Mouse (Mus musculus) liver, embryonic 14.5 days (tissue): ENCODE data around the gene Rbpjl. TPM values are rescaled to one million over a fixed set of nuclear protein-coding genes. Genes with fewer than 3 reads are reported as not detected.

Experiments used
- ATAC-seq: fragments of 200-750 bp; cut with Nextera tagmentation; 2 replicates; pipeline ENCODE4 v1.8.0; 2017; ENCODE audit warnings: moderate number of reproducible peaks, mild to moderate bottlenecking, moderate library complexity; ENCODE audit not compliant: insufficient read depth
- DNase-seq, 3 experiments: peaks; one replicate each; pipeline ENCODE4 v3.0.0-alpha.2; 2012 to 2013; ENCODE audit warnings: low read depth in 3 of 3, low spot score in 3 of 3
- H3K27ac ChIP-seq: fragments of 300-500 bp; sonication (generic); 2 replicates; pipeline ENCODE4 v1.5.1; 2014; ENCODE audit warnings: moderate library complexity, mild to moderate bottlenecking, control low read depth, inconsistent platforms
- H3K27me3 ChIP-seq: fragments of 300-500 bp; sonication (generic); 2 replicates; pipeline ENCODE4 v1.6.1; 2014; ENCODE audit warnings: mild to moderate bottlenecking, low read length, moderate library complexity; ENCODE audit not compliant: control insufficient read depth, insufficient read depth
- H3K36me3 ChIP-seq: fragments of 300-500 bp; sonication (generic); replicated peaks from 2 replicates; pipeline ENCODE4 v1.6.1; 2014; ENCODE audit warnings: low read depth; ENCODE audit not compliant: control insufficient read depth, insufficient read depth
- H3K4me1 ChIP-seq, 2 experiments: fragments of 200-500 bp in 1 of 2; fragments of 300-500 bp in 1 of 2; sonication (generic) in 1 of 2; replicated peaks; 2 replicates each; pipeline ENCODE4 v1.6.1; 2012 to 2014; ENCODE audit warnings: antibody characterized with exemption in 1 of 2, inconsistent platforms in 1 of 2, low read length in 1 of 2; ENCODE audit not compliant: control insufficient read depth in 2 of 2, insufficient read depth in 2 of 2
- H3K4me2 ChIP-seq: fragments of 300-500 bp; sonication (generic); 2 replicates; pipeline ENCODE4 v1.6.1; 2014; ENCODE audit warnings: low read depth, mild to moderate bottlenecking, control low read depth, moderate library complexity
- H3K4me3 ChIP-seq, 2 experiments: fragments of 200-500 bp in 1 of 2; fragments of 300-500 bp in 1 of 2; sonication (generic) in 1 of 2; 2 replicates each; pipeline ENCODE4 v1.5.1; 2012 to 2014; ENCODE audit warnings: low read depth in 2 of 2, low read length in 2 of 2, mild to moderate bottlenecking in 2 of 2, control low read depth in 1 of 2, inconsistent platforms in 1 of 2, moderate library complexity in 1 of 2; ENCODE audit not compliant: insufficient read depth in 1 of 2
- H3K9ac ChIP-seq: fragments of 300-500 bp; sonication (generic); replicated peaks from 2 replicates; pipeline ENCODE4 v1.6.1; 2014; ENCODE audit warnings: mild to moderate bottlenecking, control low read depth, moderate library complexity
- H3K9me3 ChIP-seq: fragments of 300-500 bp; sonication (generic); 2 replicates; pipeline ENCODE4 v1.6.1; 2016; ENCODE audit warnings: low read length, mixed read lengths; ENCODE audit not compliant: control insufficient read depth
- CTCF ChIP-seq: IDR thresholded peaks from 2 replicates; pipeline ENCODE4 v1.5.1; 2016; ENCODE audit warnings: antibody characterized with exemption, low read depth, control low read depth
- EP300 ChIP-seq: IDR thresholded peaks from 2 replicates; pipeline ENCODE4 v1.6.1; 2016; ENCODE audit warnings: antibody characterized with exemption, low read depth
- WGBS: fragments of 180-500 bp; shearing (Covaris S2); extraction: QIAGEN DNeasy Blood & Tissue Kit; methylation state at CpG from one replicate; pipeline ENCODE4 v1.1.7; 2014; ENCODE audit not compliant: insufficient replicate concordance; 5-methylcytosine and 5-hydroxymethylcytosine counted together
- polyA plus RNA-seq, 2 experiments: library from polyadenylated mRNA; depleted of rRNA in 1 of 2; stranded (reverse) in 1 of 2; unstranded in 1 of 2; fragments of >200 nt; fragmentation: Nextera tagmentation in 1 of 2; extraction: Ambion mirVana in 1 of 2; gene quantifications; 2 replicates each; pipeline versions ENCODE4 v1.2.1 to v1.2.3; 2012 to 2014

The Rbpjl gene
- polyA plus RNA-seq, 2 experiments = 0.05 to 0.06 TPM

- TF ChIP-seq CTCF (no peak), EP300 (no peak)
- no peak overlapping the region for H3K9ac ChIP-seq
- H3K27ac ChIP-seq = no peak overlapping the region
- 0 out of 4 replicates have a peak, but pooled peaks cover 0 to 3% of the 10 kb centered on the region in 2 experiments for H3K4me1 ChIP-seq
- H3K27me3 ChIP-seq = no peaks in the 10 kb centered on the region
- H3K4me3 ChIP-seq = no peak overlapping the region
- H3K4me2 ChIP-seq = no peak overlapping the region
- WGBS = 21% methylated on average over 12 of the region's 12 CpGs
- no peaks in the 10 kb centered on the region for H3K36me3 ChIP-seq
- ATAC-seq (no peak), DNase-seq (no peak)
- no peaks in the 10 kb centered on the region for H3K9me3 ChIP-seq
Observed at GRCm38 (mm10) chr2:164426121-164426520, 23.2 kb downstream of the Rbpjl start.

- Histone ChIP-seq H3K9me3 (no peaks in the 10 kb centered on the region), H3K9ac (no peak overlapping the region), H3K36me3 (no peaks in the 10 kb centered on the region), H3K27me3 (no peaks in the 10 kb centered on the region), H3K27ac (no peak overlapping the region), H3K4me1 (peaks cover 0 to 3% of the 10 kb centered on the region in 2 experiments; a peak in 1 of 4 replicates), H3K4me2 (no peak overlapping the region), H3K4me3 (no peak overlapping the region)
- DNase-seq = no peak
- 40% methylated on average over 5 of the region's 5 CpGs for WGBS
- ATAC-seq = no peak
- TF ChIP-seq EP300 = no peak
- no peak for TF ChIP-seq CTCF
Observed at GRCm38 (mm10) chr2:164426952-164427351, 24.0 kb downstream of the Rbpjl start.

DNA sequence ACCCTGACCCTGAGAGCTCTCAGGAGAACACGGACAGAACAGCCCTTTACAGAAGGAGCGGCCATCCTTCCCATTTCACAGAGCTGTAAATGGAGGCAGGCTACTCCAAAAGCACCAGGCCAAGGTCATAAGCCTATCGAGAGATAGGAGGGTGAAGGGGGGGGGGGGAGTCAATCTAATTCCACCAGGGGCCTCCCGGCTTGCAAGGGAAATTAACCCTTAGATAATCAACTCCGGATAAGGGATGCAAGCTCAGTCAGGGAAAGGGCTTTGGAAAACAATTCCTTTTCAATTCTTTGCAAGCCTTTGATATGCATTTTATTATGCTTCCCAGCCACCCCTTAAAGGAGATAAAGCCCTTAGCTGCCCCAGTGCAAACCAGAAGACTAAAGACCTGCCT, 25.5 kb downstream of the Rbpjl start:
- H3K9me3 ChIP-seq = no peaks in the 10 kb centered on the region
- H3K36me3 ChIP-seq = no peaks in the 10 kb centered on the region
- H3K4me3 ChIP-seq = no peak overlapping the region
- no peaks in the 10 kb centered on the region for H3K27me3 ChIP-seq
- no peak overlapping the region for H3K27ac ChIP-seq
- WGBS = 30% methylated on average over 5 of the region's 5 CpGs
- no peak for TF ChIP-seq EP300
- no peak for TF ChIP-seq CTCF
- no peak overlapping the region for H3K9ac ChIP-seq
- H3K4me2 ChIP-seq = no peak overlapping the region
- ATAC-seq = no peak
- DNase-seq = no peak
- peaks cover 0 to 6% of the 10 kb centered on the region in 2 experiments; a peak in 2 of 4 replicates for H3K4me1 ChIP-seq

GRCm38 (mm10) chr2:164429881-164430615, 27.1 kb downstream of the Rbpjl start:
- Histone ChIP-seq H3K9ac (no peak overlapping the region), H3K4me2 (no peak overlapping the region), H3K36me3 (no peaks in the 10 kb centered on the region), H3K4me1 (peaks cover 0 to 12% of the 10 kb centered on the region in 2 experiments; a peak in 2 of 4 replicates), H3K4me3 (no peak overlapping the region), H3K9me3 (no peaks in the 10 kb centered on the region), H3K27me3 (no peaks in the 10 kb centered on the region), H3K27ac (no peak overlapping the region)
- TF ChIP-seq CTCF (no peak), EP300 (no peak)
- 34% methylated on average over 15 of the region's 15 CpGs for WGBS
- DNase-seq (no peak), ATAC-seq (no peak)

DNA sequence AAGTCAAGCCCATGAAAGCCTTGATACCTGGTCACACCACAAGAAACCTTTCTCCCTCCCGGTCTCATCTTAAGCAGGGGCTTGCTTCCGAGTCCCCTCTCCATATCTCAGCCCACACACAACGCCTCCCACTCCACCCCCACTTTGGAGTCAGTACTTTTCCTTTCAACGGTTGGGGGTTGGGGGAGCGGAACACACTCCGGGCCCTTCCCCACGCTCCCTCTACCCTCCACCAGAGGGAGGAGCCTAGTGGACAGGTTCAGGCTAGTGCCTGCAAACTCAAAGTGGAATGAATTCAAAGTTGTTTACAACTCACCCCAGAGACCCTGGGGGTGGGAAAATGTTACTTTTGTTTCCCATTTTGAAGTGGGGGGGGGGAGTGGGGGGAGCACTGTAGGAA, 27.8 kb downstream of the Rbpjl start:
- DNase-seq (no peak), ATAC-seq (no peak)
- Histone ChIP-seq H3K4me2 (peak overlapping the region; percentile 18; the same call in 1 of the 2 replicates), H3K9ac (no peak overlapping the region), H3K36me3 (no peaks in the 10 kb centered on the region), H3K4me1 (peaks cover 0 to 12% of the 10 kb centered on the region in 2 experiments; a peak in 2 of 4 replicates), H3K9me3 (no peaks in the 10 kb centered on the region), H3K4me3 (no peak overlapping the region), H3K27me3 (no peaks in the 10 kb centered on the region), H3K27ac (no peak overlapping the region)
- TF ChIP-seq CTCF (peak; percentile 20; the same call in 1 of the 2 replicates), EP300 (no peak)
- WGBS = 13% methylated on average over 7 of the region's 7 CpGs
